Mouse (Mus musculus): ENCODE data around the gene Foxi2.

Gene Foxi2

GRCm38 (mm10) chr7:135410237-135410965 lies at the start of gene Foxi2:
TSS of gene Foxi2 (plus strand) at chr7:135410308.
- peak; percentile 10 for DNase-seq (ENCODE audit: low read depth, low spot score)

DNA sequence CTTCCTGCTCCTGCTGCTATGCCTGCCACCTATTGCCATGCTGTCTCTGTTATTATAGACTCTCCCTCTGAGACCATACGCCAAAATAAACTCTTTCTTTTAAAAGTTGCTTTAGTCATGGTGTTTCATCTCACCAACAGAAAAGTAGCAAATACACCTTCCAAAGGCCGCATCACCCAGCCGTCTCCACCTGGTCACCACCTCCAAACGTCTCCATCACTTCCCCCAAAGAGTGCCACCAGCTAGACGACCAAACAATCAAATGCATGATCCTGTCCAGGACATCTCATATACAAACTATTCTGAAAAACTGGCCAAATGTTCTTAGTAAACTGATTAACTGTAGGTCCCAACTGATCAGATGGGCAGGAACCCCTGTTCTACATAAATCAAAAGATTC lies 45.5 kb upstream of the Foxi2 start:
- DNase-seq (ENCODE audit: low read depth, low spot score): no peak

DNA sequence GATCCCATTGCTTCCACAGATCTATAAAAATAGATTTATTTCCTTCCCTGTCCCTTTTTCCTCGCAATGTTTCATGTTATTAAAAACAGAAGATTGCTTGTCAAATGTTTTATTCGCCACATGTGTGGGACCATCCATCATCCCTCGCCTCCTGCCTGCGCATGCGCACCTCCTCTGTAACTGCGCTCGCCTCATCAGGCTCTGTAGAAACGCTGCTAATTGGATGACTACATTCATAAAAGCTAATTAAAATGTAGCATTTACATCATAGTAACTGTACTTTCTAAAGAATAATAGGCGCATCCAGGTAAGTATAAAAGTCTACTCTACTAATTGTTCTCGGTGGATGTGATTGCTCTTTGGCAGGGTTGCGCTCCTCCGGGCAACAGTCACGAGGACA lies 34.1 kb upstream of the Foxi2 start:
- no peak for DNase-seq (ENCODE audit: low read depth, low spot score)

DNA sequence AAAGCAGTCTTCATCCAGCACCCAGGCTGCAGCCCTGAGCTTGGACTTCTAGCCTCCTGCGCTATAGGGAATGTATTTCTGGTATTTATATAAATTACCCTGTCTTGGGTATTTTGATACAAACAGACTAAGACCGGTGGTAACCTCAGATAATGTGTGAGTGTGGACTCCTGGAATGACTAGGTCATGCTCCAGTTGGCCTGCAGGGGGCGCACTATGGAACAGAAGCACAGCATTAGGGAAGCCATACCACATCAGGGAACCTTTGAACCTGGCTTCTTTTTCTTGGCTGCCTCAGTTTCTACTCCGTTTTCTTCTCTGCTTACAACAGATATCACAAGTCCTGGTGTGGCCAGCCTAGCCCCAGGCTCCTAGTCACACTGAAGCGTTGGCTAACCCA lies 33.2 kb upstream of the Foxi2 start:
- peak; percentile 40 for DNase-seq (ENCODE audit: low read depth, low spot score)

DNA sequence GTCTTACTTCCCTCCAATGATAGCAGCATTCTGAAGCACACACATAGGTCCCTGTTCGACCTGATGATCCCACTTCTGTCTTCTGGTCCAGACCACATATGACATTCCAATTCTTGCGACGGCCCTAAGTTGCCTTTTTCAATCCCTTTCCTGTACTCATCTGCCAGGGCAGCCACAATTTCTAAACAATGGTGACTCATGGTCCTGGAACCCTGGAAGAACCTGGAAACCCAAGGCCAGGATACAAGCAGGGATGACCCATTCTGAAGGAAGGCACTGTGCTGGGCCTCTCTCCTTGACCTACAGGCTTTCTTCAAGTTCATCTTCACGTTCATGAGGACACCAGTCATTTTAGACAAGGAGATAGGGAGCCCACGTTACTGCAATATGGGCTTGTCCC lies 31.8 kb upstream of the Foxi2 start:
- no peak for DNase-seq (ENCODE audit: low read depth, low spot score)

- peak; percentile 29 for DNase-seq (ENCODE audit: low read depth, low spot score)
These were observed 21.1 kb upstream of the Foxi2 start for GRCm38 (mm10) chr7:135389039-135389438.

DNA sequence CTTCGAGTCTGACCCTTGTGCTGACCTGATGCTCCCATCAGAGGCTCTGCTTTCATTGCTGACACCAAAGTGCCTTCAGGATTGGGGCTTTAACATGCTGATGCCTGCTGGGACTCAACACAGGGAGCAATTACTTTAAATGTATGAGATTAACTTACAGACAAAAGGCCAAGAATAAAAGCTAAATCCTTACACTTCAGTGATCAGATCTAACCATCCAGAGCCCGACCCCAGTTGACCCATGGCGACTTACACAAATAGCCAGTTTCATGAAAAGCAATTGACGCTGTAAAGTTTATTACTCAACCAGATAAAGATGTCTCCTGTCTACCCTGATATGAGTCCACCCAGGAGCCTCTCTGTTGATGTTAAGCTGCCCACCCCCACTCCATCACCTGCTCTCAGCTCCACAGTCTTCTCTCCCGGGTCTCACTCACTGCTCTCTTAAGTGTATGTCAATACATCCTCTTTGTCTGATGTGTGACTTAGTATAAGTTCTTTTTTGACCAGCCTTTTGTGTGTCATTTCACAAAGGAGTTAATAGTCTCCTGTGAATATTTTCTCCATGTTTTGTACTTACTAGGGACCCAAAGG lies 17.1 kb upstream of the Foxi2 start:
- no peak for DNase-seq (ENCODE audit: low read depth, low spot score)

- DNase-seq (ENCODE audit: low read depth, low spot score): peak; percentile 20
These were observed 15.7 kb upstream of the Foxi2 start for GRCm38 (mm10) chr7:135394436-135394835.

DNA sequence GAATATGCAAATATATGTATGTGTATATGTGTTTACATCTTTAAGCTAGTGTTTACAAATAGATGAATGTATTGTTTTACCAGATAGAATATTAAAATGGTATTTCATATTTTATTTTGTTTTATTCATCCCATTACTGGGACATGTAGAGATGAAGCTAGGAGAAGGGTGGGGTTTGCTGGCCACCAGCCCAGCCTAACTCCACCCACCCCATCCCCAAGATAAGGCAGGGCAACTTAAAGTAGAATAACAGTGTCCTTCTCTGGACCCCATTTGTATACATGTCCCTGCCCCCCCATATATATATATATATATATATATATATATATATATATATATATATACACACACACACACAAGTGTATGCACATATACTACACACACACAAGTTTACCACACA lies 14.9 kb upstream of the Foxi2 start:
- DNase-seq (ENCODE audit: low read depth, low spot score): no peak

- DNase-seq (ENCODE audit: low read depth, low spot score): no peak
These were observed 13.0 kb upstream of the Foxi2 start for GRCm38 (mm10) chr7:135397096-135397495.

GRCm38 (mm10) chr7:135397874-135398273 lies 12.2 kb upstream of the Foxi2 start:
- no peak for DNase-seq (ENCODE audit: low read depth, low spot score)

DNA sequence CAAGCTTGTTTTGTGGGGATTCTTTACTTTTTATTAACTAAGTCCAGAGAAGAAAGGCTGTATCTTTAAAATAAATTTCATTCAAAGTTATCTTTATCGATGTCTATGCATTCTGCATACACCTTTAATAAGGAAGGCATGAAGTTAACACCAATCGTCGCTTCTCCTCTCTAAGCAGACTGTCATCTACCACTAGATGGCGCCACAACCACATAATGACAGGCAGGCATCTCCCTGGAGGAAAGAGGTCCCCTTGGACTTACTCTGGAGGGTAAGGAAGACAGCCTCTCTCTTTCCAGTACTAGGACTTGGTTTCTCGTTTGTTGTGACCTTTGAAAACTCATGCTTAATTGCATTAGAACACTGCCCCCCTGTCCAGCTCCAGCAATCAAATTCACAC lies 6.7 kb upstream of the Foxi2 start:
- DNase-seq (ENCODE audit: low read depth, low spot score): peak; percentile 81

GRCm38 (mm10) chr7:135406761-135407160 lies 3.3 kb upstream of the Foxi2 start:
- no peak for DNase-seq (ENCODE audit: low read depth, low spot score)

DNA sequence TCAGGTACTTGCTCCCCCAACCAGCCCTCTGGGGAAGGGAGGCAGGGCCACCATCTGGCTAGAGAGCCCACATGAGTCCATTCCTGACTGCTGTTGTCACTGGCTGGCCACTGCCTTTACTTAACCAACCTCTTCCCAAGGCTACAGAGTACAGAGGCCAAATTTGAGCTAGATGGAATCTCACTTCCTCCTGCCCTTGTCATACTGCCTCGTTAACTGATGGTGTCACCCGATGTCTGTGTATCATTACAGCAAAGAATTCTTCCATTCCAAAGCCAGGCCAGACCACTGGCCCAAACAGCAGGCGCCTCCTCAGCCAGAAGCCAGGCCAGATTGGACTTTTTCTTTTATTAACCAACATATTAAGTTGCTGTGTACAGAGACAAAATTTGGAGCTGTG lies 1.6 kb upstream of the Foxi2 start:
- DNase-seq (ENCODE audit: low read depth, low spot score): no peak

DNA sequence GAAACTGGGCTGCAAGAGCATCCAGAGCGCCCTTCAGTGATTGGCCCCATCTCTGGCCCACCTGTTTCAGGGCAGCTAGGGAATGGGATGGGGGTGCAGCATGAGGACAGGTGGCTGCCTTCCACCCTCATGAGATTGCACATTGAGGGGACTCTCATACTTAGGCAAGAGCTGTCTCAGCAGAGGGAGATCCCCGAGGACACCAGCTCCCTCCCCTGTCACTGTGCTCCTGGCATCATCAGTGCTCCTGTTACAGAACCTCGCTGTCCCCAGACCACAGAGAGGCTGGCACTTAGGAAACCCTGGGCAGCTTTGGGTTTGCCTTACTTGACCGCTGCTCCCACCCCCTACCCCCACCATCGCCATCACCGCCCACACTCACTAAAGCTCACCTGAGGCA lies 2.2 kb downstream of the Foxi2 start:
- no peak for DNase-seq (ENCODE audit: low read depth, low spot score)

DNA sequence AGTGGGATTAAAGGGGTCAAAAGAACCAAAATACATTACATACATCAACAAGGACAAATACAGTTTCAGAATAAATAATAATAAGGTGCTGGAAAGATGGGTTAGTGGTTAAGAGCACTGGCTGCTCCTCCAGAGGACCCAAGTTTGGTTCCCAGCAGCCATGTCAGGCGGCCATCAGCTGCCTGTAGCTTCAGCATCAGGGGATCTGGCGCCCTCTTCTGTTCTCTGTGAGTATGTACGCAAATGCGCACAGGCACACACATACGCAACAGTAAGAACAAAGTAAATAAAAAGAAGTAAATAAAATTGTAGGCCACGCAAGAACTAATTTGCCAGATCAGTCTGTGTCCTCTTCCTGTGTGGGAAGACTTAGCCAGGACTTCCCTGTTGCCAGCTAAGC lies 18.7 kb downstream of the Foxi2 start:
- peak; percentile 65 for DNase-seq (ENCODE audit: low read depth, low spot score)

- no peak for DNase-seq (ENCODE audit: low read depth, low spot score)
These were observed 20.8 kb downstream of the Foxi2 start for GRCm38 (mm10) chr7:135430903-135431302.

DNA sequence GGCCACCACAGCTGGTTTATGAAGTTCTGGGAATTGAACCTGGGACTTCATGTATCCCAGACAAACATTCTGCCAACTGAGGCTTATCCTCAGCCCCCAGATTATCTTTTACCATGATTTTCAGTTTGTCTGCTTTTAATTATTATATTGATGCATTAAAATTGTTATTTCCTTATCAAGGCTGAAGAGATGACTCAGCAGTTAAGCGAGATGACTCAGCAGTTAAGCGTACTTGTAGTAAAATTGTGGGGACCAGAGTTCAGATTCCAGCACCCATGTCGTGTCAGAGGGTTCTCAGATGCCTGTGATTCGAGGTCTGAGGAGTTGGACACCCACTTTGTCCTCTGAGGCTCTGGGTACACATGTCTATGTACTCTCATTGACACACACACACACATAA lies 33.8 kb downstream of the Foxi2 start:
- DNase-seq (ENCODE audit: low read depth, low spot score): no peak

- DNase-seq (ENCODE audit: low read depth, low spot score): no peak
These were observed 41.2 kb downstream of the Foxi2 start for GRCm38 (mm10) chr7:135451340-135451739.

- DNase-seq (ENCODE audit: low read depth, low spot score): no peak
These were observed 42.3 kb downstream of the Foxi2 start for GRCm38 (mm10) chr7:135452366-135452765.

- DNase-seq (ENCODE audit: low read depth, low spot score): no peak
These were observed 43.6 kb downstream of the Foxi2 start for GRCm38 (mm10) chr7:135453690-135454089.

Data from ES-CJ7 (cell line).